Mouse (Mus musculus) thymus, adult 2 months (tissue): Measurements from ENCODE around the gene Cyp2e1.

Experiments
- CTCF ChIP-seq: fragments of 200-500 bp; IDR thresholded peaks from 2 replicates; pipeline ENCODE4 v1.5.1; 2012; ENCODE audit warnings: mild to moderate bottlenecking, control low read depth, low read length, moderate library complexity, borderline replicate concordance; ENCODE audit not compliant: control insufficient read depth, poor library complexity, insufficient read depth; ENCODE audit errors: extremely low read depth
- POLR2A ChIP-seq: fragments of 200-500 bp; IDR thresholded peaks from 2 replicates; pipeline ENCODE4 v1.6.1; 2012; ENCODE audit warnings: mild to moderate bottlenecking, low read length, control low read depth, moderate library complexity; ENCODE audit not compliant: control insufficient read depth, poor library complexity, insufficient read depth; ENCODE audit errors: extremely low read depth

DNA sequence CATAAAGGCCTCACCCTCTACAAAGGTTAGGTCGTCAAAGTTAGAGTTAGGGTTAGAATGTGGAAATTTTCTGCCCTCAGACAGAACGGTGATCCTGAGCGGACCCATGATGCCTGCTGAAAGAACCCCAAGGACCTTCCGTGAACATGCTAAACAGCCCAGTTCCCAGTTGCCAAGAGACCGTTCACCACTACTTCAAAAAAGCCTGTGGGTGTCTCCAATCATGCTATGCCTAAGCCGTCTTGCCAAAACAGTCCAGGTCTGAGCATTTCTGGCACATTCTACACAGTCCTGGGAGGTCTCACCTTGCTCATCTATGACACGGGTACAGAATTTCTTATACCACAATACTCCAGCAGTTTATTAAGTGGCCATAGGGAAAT lies 24.5 kb downstream of the Cyp2e1 start:
- TF ChIP-seq POLR2A (no peak), CTCF (no peak)
